Mouse (Mus musculus) heart, postnatal 0 days (tissue): ENCODE measurements at regions not wholly inside any gene's neighbourhood (a gene's known extent, or its start where the extent isn't known, plus 50 kb on each side); places are given as distances from the start of the nearest gene placed in this dataset.

Experiments
- ATAC-seq: fragments of 200-750 bp; cut with Nextera tagmentation; 2 replicates; pipeline ENCODE4 v1.8.0; 2017; ENCODE audit warnings: low read depth, moderate number of reproducible peaks, moderate library complexity; ENCODE audit not compliant: insufficient read depth
- DNase-seq: peaks from one replicate; pipeline ENCODE4 v3.0.0-alpha.2; 2016; ENCODE audit warnings: low spot score
- H3K27ac ChIP-seq: fragments of 300-500 bp; sonication (generic); 2 replicates; pipeline ENCODE4 v1.5.1; 2014; ENCODE audit warnings: low read depth, mild to moderate bottlenecking
- H3K27me3 ChIP-seq: fragments of 300-500 bp; sonication (generic); 2 replicates; pipeline ENCODE4 v1.6.1; 2014; ENCODE audit warnings: low read length, mixed read lengths; ENCODE audit not compliant: control insufficient read depth, insufficient read depth
- H3K36me3 ChIP-seq: fragments of 300-500 bp; sonication (generic); replicated peaks from 2 replicates; pipeline ENCODE4 v1.6.1; 2014; ENCODE audit warnings: low read length, mixed read lengths; ENCODE audit not compliant: control insufficient read depth, insufficient read depth
- H3K4me1 ChIP-seq: fragments of 300-500 bp; sonication (generic); 2 replicates; pipeline ENCODE4 v1.6.1; 2014; ENCODE audit warnings: antibody characterized with exemption; ENCODE audit not compliant: control insufficient read depth, insufficient read depth
- H3K4me2 ChIP-seq: fragments of 300-500 bp; sonication (generic); 2 replicates; pipeline ENCODE4 v1.6.1; 2014; ENCODE audit warnings: low read depth, mild to moderate bottlenecking, low read length, moderate library complexity
- H3K4me3 ChIP-seq: fragments of 300-500 bp; sonication (generic); 2 replicates; pipeline ENCODE4 v1.5.1; 2014; ENCODE audit warnings: low read depth, low read length
- H3K9ac ChIP-seq: fragments of 300-500 bp; sonication (generic); replicated peaks from 2 replicates; pipeline ENCODE4 v1.6.1; 2014; ENCODE audit warnings: low read depth, low read length, mixed read lengths
- H3K9me3 ChIP-seq: fragments of 300-500 bp; sonication (generic); replicated peaks from 2 replicates; pipeline ENCODE4 v1.6.1; 2016; ENCODE audit warnings: low read length; ENCODE audit not compliant: control insufficient read depth
- CTCF ChIP-seq: IDR thresholded peaks from 2 replicates; pipeline ENCODE4 v1.5.1; 2016; ENCODE audit warnings: antibody characterized with exemption, control low read depth, low read depth
- EP300 ChIP-seq: IDR thresholded peaks from 2 replicates; pipeline ENCODE4 v1.6.1; 2016; ENCODE audit warnings: antibody characterized with exemption, low read depth
- WGBS: fragments of 180-500 bp; shearing (Covaris S2); extraction: QIAGEN DNeasy Blood & Tissue Kit; methylation state at CpG from one replicate; pipeline ENCODE4 v1.1.7; 2014; 5-methylcytosine and 5-hydroxymethylcytosine counted together

DNA sequence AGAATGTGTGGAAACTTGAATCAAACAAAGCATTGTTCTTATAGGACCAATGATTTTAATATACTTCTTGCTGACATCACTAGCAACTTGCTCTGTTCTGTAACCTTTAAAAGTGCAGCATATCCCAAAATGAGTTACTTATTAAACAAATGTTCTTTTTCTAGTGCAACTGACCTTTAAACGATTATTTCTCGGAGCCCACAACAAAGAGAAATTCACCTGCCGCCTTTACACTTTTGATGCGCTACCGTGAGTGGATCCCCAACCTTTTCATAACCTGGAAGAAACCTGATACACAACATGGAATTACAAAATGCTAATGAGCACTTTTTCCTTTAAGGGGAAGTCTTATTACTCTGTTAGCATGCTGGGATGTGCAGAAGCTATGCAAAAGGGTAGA is 191.7 kb upstream of the Adgrl2 start:
- H3K4me3 ChIP-seq, result no peak overlapping the region
- DNase-seq (no peak), ATAC-seq (no peak)
- TF ChIP-seq EP300 (no peak), CTCF (no peak)
- H3K36me3 ChIP-seq, result no peaks in the 10 kb centered on the region
- H3K27me3 ChIP-seq, result no peaks in the 10 kb centered on the region
- H3K4me2 ChIP-seq, result no peak overlapping the region
- WGBS, result 92% methylated on average over 5 of the region's 5 CpGs
- H3K4me1 ChIP-seq, result peaks cover 6% of the 10 kb centered on the region; the same call in 1 of the 2 replicates
- no peaks in the 10 kb centered on the region for H3K9me3 ChIP-seq
- H3K27ac ChIP-seq, result no peak overlapping the region
- no peak overlapping the region for H3K9ac ChIP-seq

GRCm38 (mm10) chr3:149180129-149180528 is 189.8 kb upstream of the Adgrl2 start:
- Histone ChIP-seq H3K9me3 (no peaks in the 10 kb centered on the region), H3K9ac (no peak overlapping the region), H3K27me3 (no peaks in the 10 kb centered on the region), H3K4me2 (no peak overlapping the region), H3K4me3 (no peak overlapping the region), H3K36me3 (no peaks in the 10 kb centered on the region), H3K27ac (no peak overlapping the region), H3K4me1 (peaks cover 3% of the 10 kb centered on the region; the same call in 1 of the 2 replicates)
- DNase-seq, result no peak
- WGBS, result 83% methylated on average over 8 of the region's 8 CpGs
- TF ChIP-seq CTCF (no peak), EP300 (no peak)
- no peak for ATAC-seq

DNA sequence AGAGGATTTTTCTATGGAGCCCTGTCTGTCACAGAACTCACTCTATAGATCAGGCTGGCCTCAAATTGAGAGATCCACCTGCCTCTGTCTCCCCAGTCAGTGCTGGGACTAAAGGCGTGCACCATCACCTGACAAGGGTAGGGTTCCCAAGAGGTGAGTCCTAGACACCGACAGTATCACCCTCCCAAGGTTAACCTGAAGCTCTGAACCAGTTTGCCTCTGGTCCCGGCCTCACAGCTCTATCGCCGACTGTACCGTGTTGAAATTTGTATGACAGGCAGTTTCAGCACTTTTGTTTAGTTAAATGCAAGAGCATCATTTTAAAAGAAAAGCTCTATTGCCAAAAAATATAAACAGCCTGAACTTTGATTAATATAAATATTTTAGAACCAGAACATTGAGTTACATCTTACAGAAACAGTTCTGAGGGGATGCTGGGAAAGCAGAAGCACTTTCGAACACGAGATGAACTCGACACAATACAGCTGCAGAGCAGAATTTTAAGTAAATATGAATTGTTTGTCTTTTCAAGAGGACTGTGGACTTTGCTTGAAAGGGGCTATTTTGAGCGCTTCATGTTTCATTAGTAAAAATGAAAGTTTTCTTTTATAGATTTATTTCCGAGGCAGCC is 189.2 kb upstream of the Adgrl2 start:
- no peaks in the 10 kb centered on the region for H3K36me3 ChIP-seq
- H3K9me3 ChIP-seq, result no peaks in the 10 kb centered on the region
- H3K4me2 ChIP-seq, result no peak overlapping the region
- no peak overlapping the region for H3K9ac ChIP-seq
- WGBS, result 88% methylated on average over 11 of the region's 11 CpGs
- H3K4me1 ChIP-seq, result peaks cover 3% of the 10 kb centered on the region; the same call in 1 of the 2 replicates
- no peak for ATAC-seq
- no peak for TF ChIP-seq EP300
- no peak for TF ChIP-seq CTCF
- H3K27ac ChIP-seq, result no peak overlapping the region
- no peak for DNase-seq
- no peak overlapping the region for H3K4me3 ChIP-seq
- H3K27me3 ChIP-seq, result no peaks in the 10 kb centered on the region

- Histone ChIP-seq H3K9ac (no peak overlapping the region), H3K4me1 (no peaks in the 10 kb centered on the region), H3K36me3 (no peaks in the 10 kb centered on the region), H3K27ac (no peak overlapping the region), H3K9me3 (no peaks in the 10 kb centered on the region), H3K27me3 (no peaks in the 10 kb centered on the region), H3K4me3 (no peak overlapping the region), H3K4me2 (no peak overlapping the region)
- DNase-seq (no peak), ATAC-seq (no peak)
- TF ChIP-seq EP300, result no peak
- TF ChIP-seq CTCF, result no peak
- WGBS, result 87% methylated on average over 3 of the region's 3 CpGs
Observed at GRCm38 (mm10) chr3:149178891-149179290, 188.5 kb upstream of the Adgrl2 start.

DNA sequence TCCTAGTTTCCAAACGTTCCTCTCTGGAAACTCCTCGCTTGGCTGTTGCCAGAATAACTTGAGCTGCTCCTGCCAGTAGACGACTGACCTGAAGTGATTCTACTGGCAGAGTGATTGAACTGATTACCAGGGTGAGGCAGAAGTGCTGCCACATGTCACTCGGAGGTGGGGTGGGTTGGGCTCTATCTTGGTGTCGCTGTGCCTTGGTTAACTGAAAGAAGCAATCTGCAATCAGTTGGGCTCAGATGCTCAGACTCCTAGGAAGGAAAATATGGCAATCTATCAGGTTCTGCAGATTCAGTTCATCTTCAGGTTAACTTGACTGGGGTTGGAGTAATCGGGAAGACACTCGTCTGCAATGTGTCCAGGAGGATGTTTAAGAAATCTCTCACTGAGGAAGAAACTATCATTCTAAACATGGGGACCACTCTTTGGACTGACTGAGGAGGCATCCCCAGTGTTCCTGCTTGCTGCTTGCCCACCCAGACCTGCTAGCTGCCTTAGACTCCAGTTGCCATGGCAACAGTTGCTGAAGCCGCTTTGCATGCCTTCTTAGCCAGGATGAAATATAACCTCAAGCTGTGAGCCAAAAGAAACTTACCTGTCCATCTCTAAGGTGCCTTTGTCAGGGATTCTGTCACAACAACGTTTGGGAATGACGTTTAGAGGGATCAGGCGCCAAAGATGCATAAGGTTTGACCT is 184.5 kb upstream of the Adgrl2 start:
- ATAC-seq (no peak), DNase-seq (no peak)
- Histone ChIP-seq H3K27me3 (no peaks in the 10 kb centered on the region), H3K9ac (no peak overlapping the region), H3K4me3 (no peak overlapping the region), H3K4me2 (no peak overlapping the region), H3K9me3 (no peaks in the 10 kb centered on the region), H3K4me1 (0 out of 2 replicates have a peak, but pooled peaks cover 5% of the 10 kb centered on the region), H3K27ac (no peak overlapping the region), H3K36me3 (no peaks in the 10 kb centered on the region)
- 64% methylated on average over 11 of the region's 11 CpGs for WGBS
- TF ChIP-seq EP300 (no peak), CTCF (no peak)
